Mouse (Mus musculus) hindbrain, embryonic 14.5 days (tissue): ENCODE data around the gene Pvr. TPM values are rescaled to one million over a fixed set of nuclear protein-coding genes. Genes with fewer than 3 reads are reported as not detected.

ENCODE experiments used
- ATAC-seq: fragments of 200-750 bp; cut with Nextera tagmentation; 2 replicates; pipeline ENCODE4 v1.8.0; 2017; ENCODE audit warnings: moderate number of reproducible peaks, mild to moderate bottlenecking, moderate TSS enrichment, moderate library complexity; ENCODE audit not compliant: low FRiP score
- DNase-seq: peaks from one replicate; pipeline ENCODE4 v3.0.0-alpha.2; 2015; ENCODE audit warnings: low spot score
- H3K27ac ChIP-seq: fragments of 300-500 bp; sonication (generic); 2 replicates; pipeline ENCODE4 v1.5.1; 2014; ENCODE audit warnings: mild to moderate bottlenecking, moderate library complexity
- H3K27me3 ChIP-seq: fragments of 300-500 bp; sonication (generic); 2 replicates; pipeline ENCODE4 v1.6.1; 2014; ENCODE audit warnings: mild to moderate bottlenecking, low read length, mixed read lengths; ENCODE audit not compliant: control insufficient read depth, insufficient read depth
- H3K36me3 ChIP-seq: fragments of 300-500 bp; sonication (generic); replicated peaks from 2 replicates; pipeline ENCODE4 v1.6.1; 2014; ENCODE audit not compliant: control insufficient read depth, insufficient read depth
- H3K4me1 ChIP-seq: fragments of 300-500 bp; sonication (generic); replicated peaks from 2 replicates; pipeline ENCODE4 v1.6.1; 2014; ENCODE audit warnings: antibody characterized with exemption, low read length, mixed read lengths; ENCODE audit not compliant: control insufficient read depth, insufficient read depth
- H3K4me2 ChIP-seq: fragments of 300-500 bp; sonication (generic); replicated peaks from 2 replicates; pipeline ENCODE4 v1.6.1; 2014; ENCODE audit warnings: mild to moderate bottlenecking, moderate library complexity
- H3K4me3 ChIP-seq: fragments of 300-500 bp; sonication (generic); replicated peaks from 2 replicates; pipeline ENCODE4 v1.5.1; 2014; ENCODE audit warnings: mild to moderate bottlenecking, low read length
- H3K9ac ChIP-seq: fragments of 300-500 bp; sonication (generic); 2 replicates; pipeline ENCODE4 v1.6.1; 2014
- H3K9me3 ChIP-seq: fragments of 300-500 bp; sonication (generic); 2 replicates; pipeline ENCODE4 v1.6.1; 2016; ENCODE audit warnings: low read length; ENCODE audit not compliant: control insufficient read depth
- WGBS: fragments of 180-500 bp; shearing (Covaris S2); extraction: QIAGEN DNeasy Blood & Tissue Kit; methylation state at CpG from one replicate; pipeline ENCODE4 v1.1.7; 2014; 5-methylcytosine and 5-hydroxymethylcytosine counted together
- polyA plus RNA-seq: library from polyadenylated mRNA; unstranded; fragments of >200 nt; fragmentation: Nextera tagmentation; extraction: Ambion mirVana; gene quantifications from 2 replicates; pipeline ENCODE4 v1.2.1, GENCODE M21; 2014

Gene Pvr
- polyA plus RNA-seq, 1 experiment from 2014 or later, result 6.4 TPM

DNA sequence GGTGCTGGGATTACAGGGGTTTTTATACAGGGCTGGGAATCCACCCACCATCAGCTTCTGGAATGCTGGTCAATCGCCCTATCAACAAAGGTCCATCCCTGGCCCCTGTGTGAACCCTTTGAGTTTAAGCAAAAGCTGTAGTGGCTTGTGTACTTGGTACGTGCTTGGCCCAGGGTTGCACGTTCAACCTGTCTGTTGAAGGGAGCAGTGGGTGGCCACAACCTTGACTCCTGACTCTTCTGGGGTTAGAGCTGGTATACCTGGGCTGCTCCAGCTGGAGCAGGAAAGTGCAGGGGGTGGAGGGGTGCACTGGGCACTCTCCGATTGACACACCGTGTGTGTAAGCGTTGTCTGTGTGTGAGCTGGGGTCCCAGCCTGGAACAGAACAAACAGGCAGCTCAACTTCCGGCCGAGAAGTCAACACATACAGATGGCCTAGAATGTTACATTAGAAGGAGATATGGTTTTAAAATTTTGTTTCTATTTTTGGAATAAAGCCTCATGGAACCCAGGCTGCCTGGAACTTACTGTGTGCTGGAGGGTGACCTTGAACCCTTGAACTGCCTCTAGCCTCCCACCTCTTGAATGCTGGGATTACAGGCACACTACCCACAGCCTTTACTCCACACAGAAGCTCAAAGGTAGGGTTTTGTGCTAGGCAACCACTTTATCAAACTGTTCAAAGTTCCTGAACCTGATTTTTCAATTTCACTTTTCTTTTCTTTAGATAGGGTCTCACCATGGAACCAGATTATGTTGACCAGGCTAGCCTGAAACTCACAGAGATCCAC lies 55.5 kb downstream of the Pvr start:
- WGBS, result 86% methylated on average over 8 of the region's 8 CpGs
- no peak for ATAC-seq
- H3K9ac ChIP-seq, result no peak overlapping the region

GRCm38 (mm10) chr7:19864241-19864640 lies 56.7 kb downstream of the Pvr start:
- ATAC-seq (no peak), DNase-seq (no peak)
- H3K9me3 ChIP-seq, result no peaks in the 10 kb centered on the region
- no peaks in the 10 kb centered on the region for H3K4me1 ChIP-seq
- H3K4me3 ChIP-seq, result no peak overlapping the region
- no peak overlapping the region for H3K9ac ChIP-seq
- no peaks in the 10 kb centered on the region for H3K27me3 ChIP-seq
- H3K36me3 ChIP-seq, result no peaks in the 10 kb centered on the region
- 54% methylated on average over 2 of the region's 2 CpGs for WGBS
- no peak overlapping the region for H3K27ac ChIP-seq
- H3K4me2 ChIP-seq, result no peak overlapping the region

More for the DNA sequence above, 55.5 kb downstream of the Pvr start:
- Histone ChIP-seq H3K27ac (no peak overlapping the region), H3K36me3 (no peaks in the 10 kb centered on the region), H3K27me3 (no peaks in the 10 kb centered on the region), H3K9me3 (no peaks in the 10 kb centered on the region), H3K4me2 (no peak overlapping the region), H3K4me1 (no peaks in the 10 kb centered on the region), H3K4me3 (no peak overlapping the region)
- DNase-seq, result no peak

DNA sequence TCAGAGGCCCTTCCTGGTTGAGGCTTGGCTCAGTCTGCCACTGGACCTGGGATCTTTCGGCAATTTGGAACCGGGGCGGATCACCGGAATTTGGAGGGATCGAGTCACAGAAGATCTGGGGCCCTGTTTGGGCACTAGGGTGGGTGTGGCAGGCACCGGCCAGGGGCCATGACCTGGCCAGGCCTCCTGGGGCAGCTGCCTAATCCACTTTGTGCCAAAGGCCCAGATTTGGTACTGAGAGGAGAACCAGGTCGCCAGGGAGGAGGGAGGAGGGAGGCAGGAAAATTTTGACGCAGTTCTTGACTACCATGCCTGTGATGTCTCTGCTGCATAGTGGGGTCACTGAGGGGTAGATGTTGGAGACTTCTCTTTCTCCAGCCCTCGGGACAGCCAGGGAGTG lies 59.8 kb downstream of the Pvr start, which contains the start of gene Ceacam16:
Ceacam16 (minus strand) TSS at position 101 of the 400 bp plus-strand sequence.
- Histone ChIP-seq H3K36me3 (no peaks in the 10 kb centered on the region), H3K27ac (no peak within 1 kb of the TSS), H3K4me2 (no peak within 1 kb of the TSS), H3K4me3 (no peak within 1 kb of the TSS), H3K9me3 (no peaks in the 10 kb centered on the region), H3K9ac (no peak within 1 kb of the TSS), H3K4me1 (no peaks in the 10 kb centered on the region), H3K27me3 (no peaks in the 10 kb centered on the region)
- ATAC-seq (no peak), DNase-seq (no peak)
- 85% methylated on average over 9 of the region's 9 CpGs for WGBS

- Histone ChIP-seq H3K36me3 (no peaks in the 10 kb centered on the region), H3K4me3 (no peak overlapping the region), H3K9me3 (no peaks in the 10 kb centered on the region), H3K4me1 (no peaks in the 10 kb centered on the region), H3K9ac (no peak overlapping the region), H3K27ac (no peak overlapping the region), H3K4me2 (no peak overlapping the region), H3K27me3 (no peaks in the 10 kb centered on the region)
- DNase-seq (no peak), ATAC-seq (no peak)
- WGBS, result 76% methylated on average over 10 of the region's 10 CpGs
Observed at GRCm38 (mm10) chr7:19859740-19860139, 61.2 kb downstream of the Pvr start.

DNA sequence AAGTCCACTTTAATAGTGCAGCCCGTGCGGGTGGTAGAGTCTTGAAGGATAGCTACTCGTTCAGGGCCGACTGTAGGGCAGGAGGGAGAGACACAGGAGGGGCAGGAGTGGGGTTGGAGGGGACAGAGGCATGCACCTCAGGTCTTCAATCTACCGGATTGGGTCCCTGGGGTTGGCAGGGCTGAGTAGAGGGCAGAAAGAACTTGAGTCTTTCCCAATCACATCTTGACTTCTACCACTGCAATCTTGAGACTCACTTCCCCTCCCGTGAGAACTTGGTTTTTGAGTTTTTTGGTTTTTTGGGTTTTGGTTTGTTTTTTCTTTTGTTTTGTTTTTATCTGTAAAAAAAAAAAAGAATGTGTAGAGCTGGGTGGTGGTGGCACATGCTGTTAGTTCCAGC lies 64.7 kb downstream of the Pvr start:
- H3K27ac ChIP-seq, result no peak overlapping the region
- no peak overlapping the region for H3K9ac ChIP-seq
- no peaks in the 10 kb centered on the region for H3K36me3 ChIP-seq
- no peak for DNase-seq
- WGBS, result 91% methylated on average over 6 of the region's 6 CpGs
- no peaks in the 10 kb centered on the region for H3K27me3 ChIP-seq
- no peaks in the 10 kb centered on the region for H3K4me1 ChIP-seq
- no peak overlapping the region for H3K4me2 ChIP-seq
- H3K9me3 ChIP-seq, result no peaks in the 10 kb centered on the region
- H3K4me3 ChIP-seq, result no peak overlapping the region
- ATAC-seq, result no peak

DNA sequence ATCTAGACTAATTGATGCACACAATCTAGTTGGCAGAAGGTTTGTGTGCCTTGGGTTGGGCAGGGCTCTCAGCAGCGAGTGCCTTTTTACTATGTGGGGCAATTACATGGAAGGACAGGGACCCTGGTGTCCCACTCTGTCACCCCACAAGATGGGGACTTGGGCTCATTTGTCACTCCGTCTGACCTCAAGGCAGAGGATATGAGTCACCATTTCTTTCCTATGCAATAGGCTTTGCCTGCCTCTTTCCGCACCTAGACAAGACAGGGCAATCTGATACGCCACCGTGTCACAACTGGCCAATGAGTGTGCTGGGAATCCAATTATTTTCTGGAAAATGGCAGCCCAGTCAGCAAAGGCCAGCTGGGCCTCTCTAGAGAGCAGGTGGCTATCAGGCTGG lies 65.3 kb downstream of the Pvr start:
- ATAC-seq (no peak), DNase-seq (no peak)
- Histone ChIP-seq H3K4me3 (no peak overlapping the region), H3K27ac (no peak overlapping the region), H3K4me2 (no peak overlapping the region), H3K27me3 (no peaks in the 10 kb centered on the region; the same call in 1 of the 2 replicates), H3K4me1 (no peaks in the 10 kb centered on the region), H3K9ac (no peak overlapping the region), H3K9me3 (no peaks in the 10 kb centered on the region), H3K36me3 (no peaks in the 10 kb centered on the region)
- WGBS, result 80% methylated on average over 5 of the region's 5 CpGs

Other genes with a start within 250 kb of the Pvr start
- not detected in 2 replicates for gene Apoc2, start 243.2 kb downstream of the Pvr start, polyA plus RNA-seq
- gene Gm44805, start 239.7 kb downstream of the Pvr start, polyA plus RNA-seq, result not detected in 2 replicates
- gene Apoc4, start 239.7 kb downstream of the Pvr start, polyA plus RNA-seq, result not detected in 2 replicates
- gene Apoc1, start 228.5 kb downstream of the Pvr start, polyA plus RNA-seq, result 2.3 and 2.5 TPM in 2 replicates
- gene Apoe, start 222.0 kb downstream of the Pvr start, polyA plus RNA-seq, result 543 and 561 TPM in 2 replicates
- gene Tomm40, start 205.7 kb downstream of the Pvr start, polyA plus RNA-seq, result 119 and 128 TPM in 2 replicates
- 46.7 and 49.5 TPM in 2 replicates for gene Nectin2, start 170.7 kb downstream of the Pvr start, polyA plus RNA-seq
- 17.5 and 18.8 TPM in 2 replicates for gene Bcam, start 150.1 kb downstream of the Pvr start, polyA plus RNA-seq
- not detected in 2 replicates for gene Cblc, start 124.4 kb downstream of the Pvr start, polyA plus RNA-seq
- gene Bcl3, start 98.4 kb downstream of the Pvr start, polyA plus RNA-seq, result 0.58 and 0.97 TPM in 2 replicates
- gene Gm19345, start 69.2 kb downstream of the Pvr start, polyA plus RNA-seq, result 13.0 and 13.9 TPM in 2 replicates
- 0.17 and 0.20 TPM in 2 replicates for gene Ceacam16, start 59.9 kb downstream of the Pvr start, polyA plus RNA-seq
- not detected in 2 replicates for gene Ceacam19, start 33.2 kb downstream of the Pvr start, polyA plus RNA-seq
- gene Igsf23, start 29.6 kb upstream of the Pvr start, polyA plus RNA-seq, result not detected in 2 replicates
- not detected in 2 replicates for gene Ceacam20, start 44.3 kb upstream of the Pvr start, polyA plus RNA-seq
- gene Nlrp9b, start 70.3 kb upstream of the Pvr start, polyA plus RNA-seq, result not detected in 2 replicates
- gene Vmn1r91, start 178.5 kb upstream of the Pvr start, polyA plus RNA-seq, result not detected in 2 replicates
- gene Gm16442, start 201.4 kb upstream of the Pvr start, polyA plus RNA-seq, result not detected in 2 replicates
- gene Vmn1r93, start 217.9 kb upstream of the Pvr start, polyA plus RNA-seq, result not detected in 2 replicates
- not detected in 2 replicates for gene Vmn1r94, start 247.2 kb upstream of the Pvr start, polyA plus RNA-seq